Comparison of ENCODE assay signal across 7 mouse cellular contexts in genomic region chr12:54794392-54794791, GRCm38 (mm10). TPM values are rescaled to one million over a fixed set of nuclear protein-coding genes. Genes with fewer than 3 reads are reported as not detected.
DNase-seq lines count a peak whose midpoint lies in the region; ATAC-seq lines count a peak whose summit lies in the region.

No protein-coding gene starts in this region.

- H3K4me1 ChIP-seq in forebrain, embryonic 15.5 days = peaks cover 38% of the 10 kb centered on the region
- H3K4me1 ChIP-seq in limb, embryonic 13.5 days = peaks cover 35% of the 10 kb centered on the region
- H3K4me1 ChIP-seq in stomach, embryonic 15.5 days = peaks cover 27% of the 10 kb centered on the region

- ATAC-seq in forebrain, embryonic 15.5 days (replicated peaks) = no peak
- no peak for ATAC-seq in limb, embryonic 13.5 days (ENCODE audit: low FRiP score, low read depth)
- no peak for ATAC-seq in stomach, embryonic 15.5 days (ENCODE audit: insufficient read depth, low FRiP score, low read depth)

- peak; percentile 11 for DNase-seq in lung, postnatal 36 days
- no peak for DNase-seq in lung, postnatal 25 days (ENCODE audit: low spot score)
- DNase-seq in gastrocnemius, postnatal 14 days = no peak
- DNase-seq in layer of hippocampus, adult 9-10 months (ENCODE audit: low spot score) = no peak

- peak overlapping the region; percentile 56 for H3K4me2 ChIP-seq in forebrain, embryonic 15.5 days (replicated peaks)
- peak overlapping the region; percentile 70 for H3K4me2 ChIP-seq in limb, embryonic 13.5 days (replicated peaks)
- peak overlapping the region; percentile 74 for H3K4me2 ChIP-seq in stomach, embryonic 15.5 days

- 38% methylated on average over 3 of the region's 3 CpGs for WGBS in forebrain, embryonic 15.5 days
- 25% methylated on average over 3 of the region's 3 CpGs for WGBS in limb, embryonic 13.5 days
- WGBS in stomach, embryonic 15.5 days = 18% methylated on average over 3 of the region's 3 CpGs

- H3K4me3 ChIP-seq in forebrain, embryonic 15.5 days = peak overlapping the region; percentile 97
- H3K4me3 ChIP-seq in limb, embryonic 13.5 days = peak overlapping the region; percentile 96
- H3K4me3 ChIP-seq in stomach, embryonic 15.5 days (replicated peaks) = peak overlapping the region; percentile 97

- H3K27ac ChIP-seq in forebrain, embryonic 15.5 days (replicated peaks) = no peak overlapping the region
- H3K27ac ChIP-seq in limb, embryonic 13.5 days = no peak overlapping the region
- no peak overlapping the region for H3K27ac ChIP-seq in stomach, embryonic 15.5 days

- intact Hi-C loops in gastrocnemius, postnatal 14 days (cut with DNase I; ENCODE audit: low total_unique reads) = loop anchor here (10.0 kb wide), 1 partner anchor 100 kb away; the partner anchor contains the start of gene Eapp

- H3K27me3 ChIP-seq in forebrain, embryonic 15.5 days = no peaks in the 10 kb centered on the region
- no peaks in the 10 kb centered on the region for H3K27me3 ChIP-seq in limb, embryonic 13.5 days
- H3K27me3 ChIP-seq in stomach, embryonic 15.5 days (replicated peaks) = no peaks in the 10 kb centered on the region

- no peaks in the 10 kb centered on the region for H3K36me3 ChIP-seq in forebrain, embryonic 15.5 days
- H3K36me3 ChIP-seq in limb, embryonic 13.5 days = peaks cover 13% of the 10 kb centered on the region
- 0 out of 2 replicates have a peak, but pooled peaks cover 6% of the 10 kb centered on the region for H3K36me3 ChIP-seq in stomach, embryonic 15.5 days

- no peaks in the 10 kb centered on the region for H3K9me3 ChIP-seq in forebrain, embryonic 15.5 days
- H3K9me3 ChIP-seq in limb, embryonic 13.5 days = no peaks in the 10 kb centered on the region
- H3K9me3 ChIP-seq in stomach, embryonic 15.5 days = no peaks in the 10 kb centered on the region

- peak overlapping the region; percentile 98 for H3K9ac ChIP-seq in forebrain, embryonic 15.5 days (replicated peaks)
- peak overlapping the region; percentile 98 for H3K9ac ChIP-seq in limb, embryonic 13.5 days
- no peak overlapping the region; the same call in 1 of the 2 replicates for H3K9ac ChIP-seq in stomach, embryonic 15.5 days

RNA-seq across cellular contexts. Expression of gene Snx6, which starts 1.1 kb away (rescaled TPM):
- 157 and 164 TPM in 2 replicates for polyA plus RNA-seq in forebrain, embryonic 15.5 days (2015; fragmentation: Nextera tagmentation; extraction: Ambion mirVana)
- 194 and 208 TPM in 2 replicates for polyA plus RNA-seq in limb, embryonic 13.5 days (2015; fragmentation: Nextera tagmentation; extraction: Ambion mirVana)
- polyA plus RNA-seq in stomach, embryonic 15.5 days (2015; fragmentation: Nextera tagmentation; extraction: Ambion mirVana) = 177 and 180 TPM in 2 replicates
- 10 to 100 TPM; 20.9 to 23.5 TPM for total RNA-seq in gastrocnemius, postnatal 14 days (2021)
